Mouse (Mus musculus) forebrain, embryonic 11.5 days (tissue): Measurements from ENCODE around the gene Gm8297. TPM values are rescaled to one million over a fixed set of nuclear protein-coding genes. Genes with fewer than 3 reads are reported as not detected.
"Not testable (repeated sequence)": the region's sequence is repeated elsewhere in the genome, so short reads cannot be mapped to it uniquely, and the experiment has no call there.

Source experiments
- ATAC-seq: fragments of 200-750 bp; cut with Nextera tagmentation; replicated peaks from 2 replicates; pipeline ENCODE4 v1.8.0; 2017; ENCODE audit warnings: moderate TSS enrichment; ENCODE audit not compliant: low FRiP score
- DNase-seq: peaks from one replicate; pipeline ENCODE4 v3.0.0-alpha.2; 2017; ENCODE audit warnings: low spot score
- H3K27ac ChIP-seq: fragments of 300-500 bp; sonication (generic); 2 replicates; pipeline ENCODE4 v1.5.1; 2014; ENCODE audit warnings: low read depth, low read length
- H3K27me3 ChIP-seq: fragments of 300-500 bp; sonication (generic); 2 replicates; pipeline ENCODE4 v1.6.1; 2014; ENCODE audit warnings: mild to moderate bottlenecking, low read length, mixed read lengths; ENCODE audit not compliant: control insufficient read depth, insufficient read depth
- H3K36me3 ChIP-seq: fragments of 300-500 bp; sonication (generic); 2 replicates; pipeline ENCODE4 v1.6.1; 2014; ENCODE audit warnings: mild to moderate bottlenecking, low read length, moderate library complexity, mixed read lengths; ENCODE audit not compliant: control insufficient read depth, insufficient read depth
- H3K4me1 ChIP-seq: fragments of 300-500 bp; sonication (generic); replicated peaks from 2 replicates; pipeline ENCODE4 v1.6.1; 2014; ENCODE audit warnings: low read length, mixed read lengths; ENCODE audit not compliant: control insufficient read depth, insufficient read depth
- H3K4me2 ChIP-seq: fragments of 300-500 bp; sonication (generic); 2 replicates; pipeline ENCODE4 v1.6.1; 2014; ENCODE audit warnings: low read depth, mild to moderate bottlenecking, low read length, moderate library complexity, mixed read lengths; ENCODE audit not compliant: severe bottlenecking
- H3K4me3 ChIP-seq: fragments of 300-500 bp; sonication (generic); 2 replicates; pipeline ENCODE4 v1.5.1; 2014; ENCODE audit warnings: low read depth, low read length
- H3K9ac ChIP-seq: fragments of 300-500 bp; sonication (generic); 2 replicates; pipeline ENCODE4 v1.6.1; 2014; ENCODE audit warnings: low read length
- H3K9me3 ChIP-seq: fragments of 300-500 bp; sonication (generic); 2 replicates; pipeline ENCODE4 v1.6.1; 2016; ENCODE audit warnings: low read length, mixed read lengths; ENCODE audit not compliant: control insufficient read depth
- WGBS: fragments of 180-500 bp; shearing (Covaris S2); extraction: QIAGEN DNeasy Blood & Tissue Kit; methylation state at CpG from one replicate; pipeline ENCODE4 v1.1.7; 2014; 5-methylcytosine and 5-hydroxymethylcytosine counted together
- polyA plus RNA-seq: library from polyadenylated mRNA; unstranded; fragments of >200 nt; fragmentation: Nextera tagmentation; extraction: Ambion mirVana; gene quantifications from 2 replicates; pipeline ENCODE4 v1.2.1, GENCODE M21; 2014

The Gm8297 gene
- not detected in 2 replicates for polyA plus RNA-seq

DNA sequence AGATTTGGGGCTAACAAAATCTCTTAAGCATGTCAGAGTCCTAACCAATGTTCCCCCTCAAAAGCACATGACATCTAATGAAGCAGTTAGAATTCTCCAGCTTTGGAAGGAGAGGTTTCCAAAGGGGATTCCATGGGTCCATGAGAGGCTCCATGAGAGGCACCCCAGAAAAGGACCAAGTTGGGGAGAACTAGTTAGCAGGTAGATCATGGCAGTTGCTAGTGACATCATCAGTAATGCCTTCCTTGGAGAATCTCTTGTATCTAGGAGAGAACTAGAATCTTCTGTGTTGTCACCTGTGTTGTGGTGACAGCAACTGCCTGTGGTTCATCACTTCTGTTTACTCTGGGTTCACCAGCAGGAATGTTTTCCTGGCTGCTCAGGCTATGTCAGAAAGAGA lies at the start of gene Gm8297:
Gene Gm8297 (plus strand): TSS at position 301 of the 400 bp plus-strand sequence.
- not testable (repeated sequence) for H3K36me3 ChIP-seq, H3K9ac ChIP-seq, H3K27ac ChIP-seq, H3K4me2 ChIP-seq, H3K9me3 ChIP-seq, H3K27me3 ChIP-seq, H3K4me3 ChIP-seq, H3K4me1 ChIP-seq, ATAC-seq, DNase-seq

- WGBS: 88% methylated on average over 1 of the region's 2 CpGs
- not testable (repeated sequence) for H3K4me1 ChIP-seq
These were observed 31.9 kb downstream of the Gm8297 start, which contains the start of gene Gm3298 for GRCm38 (mm10) chr14:5015591-5015990. TSS of gene Gm3298 (plus strand) at chr14:5015891.

More at GRCm38 (mm10) chr14:5015591-5015990, 31.9 kb downstream of the Gm8297 start, which contains the start of gene Gm3298:
- H3K4me3 ChIP-seq, H3K4me2 ChIP-seq, H3K27ac ChIP-seq, H3K27me3 ChIP-seq, H3K9me3 ChIP-seq, H3K36me3 ChIP-seq, ATAC-seq, DNase-seq, H3K9ac ChIP-seq: not testable (repeated sequence)

Other genes starting within 250 kb of the Gm8297 start
- not detected in 2 replicates for gene Gm9602, start 207.6 kb upstream of the Gm8297 start, polyA plus RNA-seq
- not detected in 2 replicates for gene Gm3269, start 145.8 kb upstream of the Gm8297 start, polyA plus RNA-seq
- 0.53 and 0.75 TPM in 2 replicates for gene Gm3264, start 128.4 kb upstream of the Gm8297 start, polyA plus RNA-seq
- gene Gm3278, start 91.5 kb upstream of the Gm8297 start, polyA plus RNA-seq: not detected in 2 replicates
- gene Gm3298, start 32.0 kb downstream of the Gm8297 start, polyA plus RNA-seq: not detected in 2 replicates
- gene 4930555G01Rik, start 66.7 kb downstream of the Gm8297 start, polyA plus RNA-seq: not detected in 2 replicates
- gene Gm8281, start 87.1 kb downstream of the Gm8297 start, polyA plus RNA-seq: 2.2 and 2.6 TPM in 2 replicates
- gene Gm8279, start 147.6 kb downstream of the Gm8297 start, polyA plus RNA-seq: not detected in 2 replicates
- gene Gm3317, start 180.6 kb downstream of the Gm8297 start, polyA plus RNA-seq: not detected in 2 replicates
- not detected in 2 replicates for gene Gm8271, start 201.9 kb downstream of the Gm8297 start, polyA plus RNA-seq